Mouse (Mus musculus) heart, embryonic 13.5 days (tissue): ENCODE measurements around the gene Tm9sf4. TPM values are rescaled to one million over a fixed set of nuclear protein-coding genes. Genes with fewer than 3 reads are reported as not detected.

ENCODE experiments used
- polyA plus RNA-seq: library from polyadenylated mRNA; unstranded; fragments of >200 nt; fragmentation: Nextera tagmentation; extraction: Ambion mirVana; gene quantifications from 2 replicates; pipeline ENCODE4 v1.2.1, GENCODE M21; 2015

Gene Tm9sf4
- polyA plus RNA-seq, 1 experiment from 2014 or later: 59.0 TPM

Other genes with a start within 250 kb of the Tm9sf4 start
- gene Mylk2, start 250.0 kb upstream of the Tm9sf4 start, polyA plus RNA-seq: 0.19 and 0.29 TPM in 2 replicates
- gene Foxs1, start 228.1 kb upstream of the Tm9sf4 start, polyA plus RNA-seq: 2.5 and 2.7 TPM in 2 replicates
- 0.15 and 0.51 TPM in 2 replicates for gene Dusp15, start 209.6 kb upstream of the Tm9sf4 start, polyA plus RNA-seq
- 0.23 and 0.44 TPM in 2 replicates for gene Ttll9, start 198.8 kb upstream of the Tm9sf4 start, polyA plus RNA-seq
- gene Pdrg1, start 145.9 kb upstream of the Tm9sf4 start, polyA plus RNA-seq: 101 and 111 TPM in 2 replicates
- gene Xkr7, start 129.5 kb upstream of the Tm9sf4 start, polyA plus RNA-seq: not detected in 2 replicates
- gene Ccm2l, start 95.3 kb upstream of the Tm9sf4 start, polyA plus RNA-seq: 4.6 and 5.3 TPM in 2 replicates
- 1.8 and 2.2 TPM in 2 replicates for gene Hck, start 52.8 kb upstream of the Tm9sf4 start, polyA plus RNA-seq
- gene Tspyl3, start 64.1 kb downstream of the Tm9sf4 start, polyA plus RNA-seq: 5.7 and 7.3 TPM in 2 replicates
- gene Plagl2, start 80.1 kb downstream of the Tm9sf4 start, polyA plus RNA-seq: 12.2 and 12.5 TPM in 2 replicates
- 4.6 and 4.8 TPM in 2 replicates for gene Pofut1, start 80.2 kb downstream of the Tm9sf4 start, polyA plus RNA-seq
- 4.0 and 4.8 TPM in 2 replicates for gene Kif3b, start 130.1 kb downstream of the Tm9sf4 start, polyA plus RNA-seq
- gene Asxl1, start 184.5 kb downstream of the Tm9sf4 start, polyA plus RNA-seq: 6.4 and 6.8 TPM in 2 replicates